Mouse (Mus musculus) cerebellum, adult 2 months (tissue): Measurements from ENCODE around the gene Tmem260. TPM values are rescaled to one million over a fixed set of nuclear protein-coding genes. Genes with fewer than 3 reads are reported as not detected.

ENCODE experiments used
- DNase-seq, 2 experiments: peaks; one replicate each; pipeline ENCODE4 v3.0.0; 2021
- H3K27ac ChIP-seq: fragments of 200-500 bp; 2 replicates; pipeline ENCODE4 v1.5.1; 2012; ENCODE audit warnings: low read length, control low read depth, inconsistent platforms; ENCODE audit not compliant: insufficient read depth
- H3K27me3 ChIP-seq: fragments of 200-500 bp; 2 replicates; pipeline ENCODE4 v1.6.1; 2012; ENCODE audit warnings: inconsistent platforms, mild to moderate bottlenecking, low read length, moderate library complexity; ENCODE audit not compliant: control insufficient read depth, insufficient read depth
- H3K4me1 ChIP-seq: fragments of 200-500 bp; 2 replicates; pipeline ENCODE4 v1.6.1; 2011; ENCODE audit warnings: low read length; ENCODE audit not compliant: control insufficient read depth, insufficient read depth
- H3K4me3 ChIP-seq: fragments of 200-500 bp; replicated peaks from 2 replicates; pipeline ENCODE3; 2011; ENCODE audit warnings: mild to moderate bottlenecking, low read depth, low read length, control low read depth; ENCODE audit not compliant: insufficient read depth
- CTCF ChIP-seq: fragments of 200-500 bp; IDR thresholded peaks from 2 replicates; pipeline ENCODE4 v1.5.1; 2011; ENCODE audit warnings: low read depth, mild to moderate bottlenecking, control low read depth, low read length, moderate library complexity, borderline replicate concordance; ENCODE audit not compliant: insufficient read depth
- POLR2A ChIP-seq: fragments of 200-500 bp; IDR thresholded peaks from 2 replicates; pipeline ENCODE4 v1.6.1; 2011; ENCODE audit warnings: low read length, control low read depth, borderline replicate concordance; ENCODE audit not compliant: insufficient read depth
- WGBS: fragments of 180-500 bp; shearing (Covaris S2); methylation state at CpG from one replicate; pipeline ENCODE4 v1.1.7; 2018; 5-methylcytosine and 5-hydroxymethylcytosine counted together
- polyA plus RNA-seq: library from polyadenylated mRNA; depleted of rRNA; stranded (reverse); fragments of >200 nt; gene quantifications from 2 replicates; pipeline ENCODE4 v1.2.3, GENCODE M21; 2012

Tmem260 gene
- polyA plus RNA-seq, 1 experiment, result 18.6 TPM

- Histone ChIP-seq H3K4me3 (no peak overlapping the region), H3K27ac (no peak overlapping the region), H3K27me3 (no peaks in the 10 kb centered on the region), H3K4me1 (no peaks in the 10 kb centered on the region)
- DNase-seq, result no peak
- TF ChIP-seq POLR2A (no peak), CTCF (no peak)
- 89% methylated on average over 6 of the region's 6 CpGs for WGBS
Measured at GRCm38 (mm10) chr14:48482762-48483161, 36.8 kb downstream of the Tmem260 start.

GRCm38 (mm10) chr14:48493896-48494295 lies 48.0 kb downstream of the Tmem260 start:
- Histone ChIP-seq H3K4me1 (no peaks in the 10 kb centered on the region), H3K27ac (no peak overlapping the region), H3K4me3 (no peak overlapping the region), H3K27me3 (no peaks in the 10 kb centered on the region)
- TF ChIP-seq CTCF (peak; percentile 32; the same call in 1 of the 2 replicates), POLR2A (no peak)
- no peak for DNase-seq
- 27% methylated on average over 4 of the region's 4 CpGs for WGBS

- H3K4me1 ChIP-seq, result no peaks in the 10 kb centered on the region
- H3K4me3 ChIP-seq, result no peak overlapping the region
- H3K27ac ChIP-seq, result no peak overlapping the region
- no peak for TF ChIP-seq POLR2A
- no peak for TF ChIP-seq CTCF
- H3K27me3 ChIP-seq, result no peaks in the 10 kb centered on the region
- 84% methylated on average over 7 of the region's 7 CpGs for WGBS
- DNase-seq, result no peak
Measured at GRCm38 (mm10) chr14:48502573-48502972, 56.6 kb downstream of the Tmem260 start.

GRCm38 (mm10) chr14:48503691-48504565 lies 58.0 kb downstream of the Tmem260 start:
- 35% methylated on average over 18 of the region's 18 CpGs for WGBS
- no peak overlapping the region for H3K4me3 ChIP-seq
- H3K27ac ChIP-seq, result no peak overlapping the region
- no peaks in the 10 kb centered on the region for H3K27me3 ChIP-seq
- no peak for DNase-seq
- no peak for TF ChIP-seq CTCF
- TF ChIP-seq POLR2A, result no peak
- no peaks in the 10 kb centered on the region for H3K4me1 ChIP-seq

- TF ChIP-seq CTCF (no peak), POLR2A (no peak)
- DNase-seq, result no peak
- Histone ChIP-seq H3K27me3 (no peaks in the 10 kb centered on the region), H3K27ac (no peak overlapping the region), H3K4me1 (no peaks in the 10 kb centered on the region), H3K4me3 (no peak overlapping the region)
- 56% methylated on average over 9 of the region's 9 CpGs for WGBS
Measured at GRCm38 (mm10) chr14:48504566-48504950, 58.6 kb downstream of the Tmem260 start.

- 93% methylated on average over 12 of the region's 12 CpGs for whole genome bisulfite sequencing
- DNase-seq, result no peak
- TF ChIP-seq CTCF (no peak), POLR2A (no peak)
- Histone ChIP-seq H3K27ac (no peak overlapping the region), H3K4me1 (no peaks in the 10 kb centered on the region), H3K4me3 (no peak overlapping the region), H3K27me3 (no peaks in the 10 kb centered on the region)
Measured at GRCm38 (mm10) chr14:48505606-48506005, 59.7 kb downstream of the Tmem260 start.

- H3K27ac ChIP-seq, result no peak overlapping the region
- H3K27me3 ChIP-seq, result no peaks in the 10 kb centered on the region
- WGBS, result 62% methylated on average over 8 of the region's 8 CpGs
- DNase-seq, result no peak
- no peak overlapping the region for H3K4me3 ChIP-seq
- no peak for TF ChIP-seq POLR2A
- no peak for TF ChIP-seq CTCF
- no peaks in the 10 kb centered on the region for H3K4me1 ChIP-seq
Measured at GRCm38 (mm10) chr14:48507376-48507775, 61.5 kb downstream of the Tmem260 start.

- H3K27ac ChIP-seq, result no peak overlapping the region
- H3K4me1 ChIP-seq, result no peaks in the 10 kb centered on the region
- H3K4me3 ChIP-seq, result no peak overlapping the region
- WGBS, result 93% methylated on average over 5 of the region's 5 CpGs
- no peaks in the 10 kb centered on the region for H3K27me3 ChIP-seq
- DNase-seq, result no peak
- TF ChIP-seq POLR2A, result no peak
- TF ChIP-seq CTCF, result no peak
Measured at GRCm38 (mm10) chr14:48509131-48509530, 63.2 kb downstream of the Tmem260 start.
